Mouse (Mus musculus): Measurements from ENCODE around the gene R3hdm1. TPM values are rescaled to one million over a fixed set of nuclear protein-coding genes. Genes with fewer than 3 reads are reported as not detected.
"Not testable (repeated sequence)": the region's sequence is repeated elsewhere in the genome, so short reads cannot be mapped to it uniquely, and the experiment has no call there.

R3hdm1 gene
- polyA plus RNA-seq, 1 experiment from 2014 or later: 49.7 TPM

- H3K36me3 ChIP-seq (ENCODE audit: insufficient read depth, low read length): peaks cover 26% of the 10 kb centered on the region
- WGBS: 72% methylated on average over 1 of the region's 1 CpGs
- DNase-seq (ENCODE audit: low spot score): peak; percentile 4
- no peaks in the 10 kb centered on the region for H3K27me3 ChIP-seq (ENCODE audit: insufficient read depth, low read length)
- H3K4me1 ChIP-seq (replicated peaks; ENCODE audit: insufficient read depth, low read length): no peaks in the 10 kb centered on the region
- H3K9me3 ChIP-seq (replicated peaks; ENCODE audit: low read length): no peaks in the 10 kb centered on the region
- H3K4me3 ChIP-seq (replicated peaks; ENCODE audit: low read depth, low read length): no peak overlapping the region
- no peak overlapping the region for H3K4me2 ChIP-seq (ENCODE audit: low read length)
- no peak overlapping the region for H3K27ac ChIP-seq
- no peak for ATAC-seq (replicated peaks; ENCODE audit: low FRiP score, low read depth)
- TF ChIP-seq CTCF (IDR thresholded peaks at IDR 0.05; ENCODE audit: low read depth): peak; percentile 66
- no peak overlapping the region for H3K9ac ChIP-seq (ENCODE audit: low read depth, low read length)
Measured at GRCm38 (mm10) chr1:128223304-128223703, 120.2 kb downstream of the R3hdm1 start.

GRCm38 (mm10) chr1:128235181-128235580 is 132.1 kb downstream of the R3hdm1 start:
- WGBS: 96% methylated on average over 4 of the region's 4 CpGs
- H3K36me3 ChIP-seq (ENCODE audit: insufficient read depth, low read length): peaks cover 34% of the 10 kb centered on the region

GRCm38 (mm10) chr1:128243627-128243995 is 140.5 kb downstream of the R3hdm1 start, which contains the start of gene Ubxn4:
Gene Ubxn4, plus strand, starts transcription at chr1:128243964.
- ATAC-seq (replicated peaks; ENCODE audit: low FRiP score, low read depth) (0 out of 2 replicates have a peak, but pooled peaks have one; percentile 15), DNase-seq (ENCODE audit: low spot score) (no peak)
- H3K4me2 ChIP-seq (ENCODE audit: low read length): peak within 1 kb of the TSS; percentile 95
- peak within 1 kb of the TSS; percentile 79 for H3K9ac ChIP-seq (ENCODE audit: low read depth, low read length)
- WGBS: 12% methylated on average over 10 of the region's 10 CpGs
- TF ChIP-seq CTCF (IDR thresholded peaks at IDR 0.05; ENCODE audit: low read depth): no peak
- H3K36me3 ChIP-seq (ENCODE audit: insufficient read depth, low read length): no peaks in the 10 kb centered on the region
- no peaks in the 10 kb centered on the region for H3K27me3 ChIP-seq (ENCODE audit: insufficient read depth, low read length)
- no peaks in the 10 kb centered on the region; the same call in 1 of the 2 replicates for H3K4me1 ChIP-seq (replicated peaks; ENCODE audit: insufficient read depth, low read length)
- H3K27ac ChIP-seq: peak within 1 kb of the TSS; percentile 95
- H3K9me3 ChIP-seq (replicated peaks; ENCODE audit: low read length): no peaks in the 10 kb centered on the region
- H3K4me3 ChIP-seq (replicated peaks; ENCODE audit: low read depth, low read length): peak within 1 kb of the TSS; percentile 71

More at GRCm38 (mm10) chr1:128235181-128235580, 132.1 kb downstream of the R3hdm1 start:
- no peak overlapping the region for H3K27ac ChIP-seq
- no peak overlapping the region for H3K4me3 ChIP-seq (replicated peaks; ENCODE audit: low read depth, low read length)
- H3K4me1 ChIP-seq (replicated peaks; ENCODE audit: insufficient read depth, low read length): no peaks in the 10 kb centered on the region
- no peak overlapping the region for H3K9ac ChIP-seq (ENCODE audit: low read depth, low read length)
- no peak for TF ChIP-seq CTCF (IDR thresholded peaks at IDR 0.05; ENCODE audit: low read depth)
- H3K9me3 ChIP-seq (replicated peaks; ENCODE audit: low read length): no peaks in the 10 kb centered on the region
- no peaks in the 10 kb centered on the region for H3K27me3 ChIP-seq (ENCODE audit: insufficient read depth, low read length)
- no peak overlapping the region for H3K4me2 ChIP-seq (ENCODE audit: low read length)
- ATAC-seq (replicated peaks; ENCODE audit: low FRiP score, low read depth) (no peak), DNase-seq (ENCODE audit: low spot score) (no peak)

- DNase-seq (ENCODE audit: low spot score): peak; percentile 98
- Histone ChIP-seq H3K27me3 (ENCODE audit: insufficient read depth, low read length) (no peaks in the 10 kb centered on the region), H3K9me3 (replicated peaks; ENCODE audit: low read length) (no peaks in the 10 kb centered on the region), H3K4me3 (replicated peaks; ENCODE audit: low read depth, low read length) (peak overlapping the region; percentile 71), H3K36me3 (ENCODE audit: insufficient read depth, low read length) (no peaks in the 10 kb centered on the region), H3K9ac (ENCODE audit: low read depth, low read length) (peak overlapping the region; percentile 79), H3K4me2 (ENCODE audit: low read length) (peak overlapping the region; percentile 95), H3K27ac (peak overlapping the region; percentile 95), H3K4me1 (replicated peaks; ENCODE audit: insufficient read depth, low read length) (no peaks in the 10 kb centered on the region; the same call in 1 of the 2 replicates)
- peak; percentile 96 for ATAC-seq (replicated peaks; ENCODE audit: low FRiP score, low read depth)
- WGBS: under 1% methylated on average over 71 of the region's 71 CpGs
- no peak for TF ChIP-seq CTCF (IDR thresholded peaks at IDR 0.05; ENCODE audit: low read depth)
Measured at GRCm38 (mm10) chr1:128243996-128244726, 141.1 kb downstream of the R3hdm1 start.

- peak overlapping the region; percentile 71 for H3K4me3 ChIP-seq (replicated peaks; ENCODE audit: low read depth, low read length)
- H3K36me3 ChIP-seq (ENCODE audit: insufficient read depth, low read length): no peaks in the 10 kb centered on the region
- ATAC-seq (replicated peaks; ENCODE audit: low FRiP score, low read depth) (peak; percentile 29), DNase-seq (ENCODE audit: low spot score) (peak; percentile 46)
- TF ChIP-seq CTCF (IDR thresholded peaks at IDR 0.05; ENCODE audit: low read depth): no peak
- H3K9ac ChIP-seq (ENCODE audit: low read depth, low read length): peak overlapping the region; percentile 79
- no peaks in the 10 kb centered on the region; the same call in 1 of the 2 replicates for H3K4me1 ChIP-seq (replicated peaks; ENCODE audit: insufficient read depth, low read length)
- peak overlapping the region; percentile 95 for H3K4me2 ChIP-seq (ENCODE audit: low read length)
- 2% methylated on average over 19 of the region's 19 CpGs for WGBS
- peak overlapping the region; percentile 95 for H3K27ac ChIP-seq
- H3K27me3 ChIP-seq (ENCODE audit: insufficient read depth, low read length): no peaks in the 10 kb centered on the region
- H3K9me3 ChIP-seq (replicated peaks; ENCODE audit: low read length): no peaks in the 10 kb centered on the region
Measured at GRCm38 (mm10) chr1:128244727-128245355, 141.7 kb downstream of the R3hdm1 start.

- 78% methylated on average over 7 of the region's 7 CpGs for WGBS
- H3K4me3 ChIP-seq (replicated peaks; ENCODE audit: low read depth, low read length); H3K9ac ChIP-seq (ENCODE audit: low read depth, low read length); H3K27me3 ChIP-seq (ENCODE audit: insufficient read depth, low read length); H3K4me1 ChIP-seq (replicated peaks; ENCODE audit: insufficient read depth, low read length); H3K9me3 ChIP-seq (replicated peaks; ENCODE audit: low read length); H3K27ac ChIP-seq; H3K4me2 ChIP-seq (ENCODE audit: low read length); ATAC-seq (replicated peaks; ENCODE audit: low FRiP score, low read depth); DNase-seq (ENCODE audit: low spot score): not testable (repeated sequence)
- H3K36me3 ChIP-seq (ENCODE audit: insufficient read depth, low read length): peaks cover 41% of the 10 kb centered on the region
Measured at GRCm38 (mm10) chr1:128267061-128267460, 164.0 kb downstream of the R3hdm1 start.
